Mouse (Mus musculus) midbrain, embryonic 14.5 days (tissue): ENCODE data around the gene Lrch4. TPM values are rescaled to one million over a fixed set of nuclear protein-coding genes. Genes with fewer than 3 reads are reported as not detected.
A peak's percentile ranks its signal among the peaks of the same experiment; 100 is the strongest.

Source experiments
- ATAC-seq: fragments of 200-750 bp; cut with Nextera tagmentation; 2 replicates; pipeline ENCODE4 v1.8.0; 2017; ENCODE audit warnings: moderate number of reproducible peaks, moderate library complexity; ENCODE audit not compliant: low FRiP score, low TSS enrichment
- DNase-seq: peaks from one replicate; pipeline ENCODE4 v3.0.0-alpha.2; 2015
- H3K27ac ChIP-seq: fragments of 300-500 bp; sonication (generic); replicated peaks from 2 replicates; pipeline ENCODE4 v1.5.1; 2014; ENCODE audit warnings: mild to moderate bottlenecking, low read depth, low read length, moderate library complexity
- H3K27me3 ChIP-seq: fragments of 300-500 bp; sonication (generic); 2 replicates; pipeline ENCODE4 v1.6.1; 2014; ENCODE audit warnings: low read length, control low read depth, mixed read lengths; ENCODE audit not compliant: control insufficient read depth, insufficient read depth
- H3K36me3 ChIP-seq: fragments of 300-500 bp; sonication (generic); 2 replicates; pipeline ENCODE4 v1.6.1; 2014; ENCODE audit warnings: low read length, control low read depth; ENCODE audit not compliant: control insufficient read depth, insufficient read depth
- H3K4me1 ChIP-seq: fragments of 300-500 bp; sonication (generic); 2 replicates; pipeline ENCODE4 v1.6.1; 2014; ENCODE audit warnings: mild to moderate bottlenecking, antibody characterized with exemption, low read length, control low read depth; ENCODE audit not compliant: control insufficient read depth, insufficient read depth
- H3K4me2 ChIP-seq: fragments of 300-500 bp; sonication (generic); 2 replicates; pipeline ENCODE4 v1.6.1; 2014; ENCODE audit warnings: mild to moderate bottlenecking, low read length, moderate library complexity
- H3K4me3 ChIP-seq: fragments of 300-500 bp; sonication (generic); replicated peaks from 2 replicates; pipeline ENCODE4 v1.5.1; 2014; ENCODE audit warnings: low read depth, low read length
- H3K9ac ChIP-seq: fragments of 300-500 bp; sonication (generic); replicated peaks from 2 replicates; pipeline ENCODE4 v1.6.1; 2014; ENCODE audit warnings: mild to moderate bottlenecking, low read length, moderate library complexity
- H3K9me3 ChIP-seq: fragments of 300-500 bp; sonication (generic); 2 replicates; pipeline ENCODE4 v1.6.1; 2016; ENCODE audit warnings: low read length, control low read depth, mixed read lengths; ENCODE audit not compliant: control insufficient read depth
- WGBS: fragments of 180-500 bp; shearing (Covaris S2); extraction: QIAGEN DNeasy Blood & Tissue Kit; methylation state at CpG from one replicate; pipeline ENCODE4 v1.1.7; 2014; 5-methylcytosine and 5-hydroxymethylcytosine counted together
- polyA plus RNA-seq: library from polyadenylated mRNA; unstranded; fragments of >200 nt; fragmentation: Nextera tagmentation; extraction: Ambion mirVana; gene quantifications from 2 replicates; pipeline ENCODE4 v1.2.1, GENCODE M21; 2014

Gene Lrch4
- polyA plus RNA-seq, 1 experiment from 2014 or later = 21.9 TPM

GRCm38 (mm10) chr5:137670240-137670639 lies 41.3 kb downstream of the Lrch4 start:
- Histone ChIP-seq H3K27ac (no peak overlapping the region), H3K4me3 (no peak overlapping the region), H3K27me3 (no peaks in the 10 kb centered on the region), H3K9me3 (no peaks in the 10 kb centered on the region), H3K9ac (no peak overlapping the region), H3K36me3 (peaks cover 22% of the 10 kb centered on the region), H3K4me2 (no peak overlapping the region), H3K4me1 (no peaks in the 10 kb centered on the region)
- 96% methylated on average over 1 of the region's 1 CpGs for WGBS
- no peak for ATAC-seq
- DNase-seq = no peak

DNA sequence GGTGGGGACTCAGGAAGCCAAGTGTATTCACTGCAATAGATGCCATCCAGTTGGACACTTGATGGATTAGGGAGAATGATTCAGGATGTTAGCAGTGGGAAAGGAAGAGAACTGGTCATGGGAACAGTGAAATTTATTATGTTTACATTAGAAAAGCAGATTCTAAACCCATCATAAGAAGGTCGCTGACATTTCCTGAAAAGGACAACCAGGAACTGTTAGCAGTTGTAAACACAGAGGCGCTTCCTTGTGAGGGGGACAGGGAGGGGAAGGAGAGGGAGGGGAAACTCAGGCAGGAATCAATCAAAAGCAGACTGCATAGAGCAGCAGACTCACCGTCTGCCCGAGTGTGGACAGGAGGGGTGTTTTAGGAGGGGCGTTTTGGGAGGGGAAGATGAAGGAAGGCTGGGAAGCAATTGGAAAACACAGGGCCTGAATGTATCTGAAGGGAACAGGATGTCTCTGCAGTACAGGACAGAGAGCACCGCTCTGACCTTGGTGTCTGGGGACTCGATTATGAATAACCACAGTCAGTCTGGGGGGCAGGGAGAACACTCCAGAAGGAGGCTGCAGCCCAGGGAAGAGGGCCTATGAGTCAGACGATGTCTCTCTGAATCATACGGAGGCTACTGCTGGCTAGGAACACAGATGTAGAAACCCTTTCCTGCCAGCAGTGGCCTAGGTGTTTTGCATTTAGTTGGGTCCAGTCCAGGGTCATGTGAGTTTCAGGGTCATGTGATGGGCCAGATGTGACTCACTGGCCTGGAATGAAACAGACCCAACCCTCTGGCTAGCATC lies 42.7 kb downstream of the Lrch4 start:
- Histone ChIP-seq H3K4me2 (no peak overlapping the region), H3K4me1 (no peaks in the 10 kb centered on the region), H3K4me3 (no peak overlapping the region), H3K36me3 (peaks cover 10% of the 10 kb centered on the region), H3K27me3 (no peaks in the 10 kb centered on the region), H3K9me3 (no peaks in the 10 kb centered on the region), H3K27ac (peak overlapping the region; percentile 22; the same call in 1 of the 2 replicates), H3K9ac (no peak overlapping the region; the same call in 1 of the 2 replicates)
- no peak for ATAC-seq
- WGBS = 57% methylated on average over 9 of the region's 9 CpGs
- DNase-seq = no peak

DNA sequence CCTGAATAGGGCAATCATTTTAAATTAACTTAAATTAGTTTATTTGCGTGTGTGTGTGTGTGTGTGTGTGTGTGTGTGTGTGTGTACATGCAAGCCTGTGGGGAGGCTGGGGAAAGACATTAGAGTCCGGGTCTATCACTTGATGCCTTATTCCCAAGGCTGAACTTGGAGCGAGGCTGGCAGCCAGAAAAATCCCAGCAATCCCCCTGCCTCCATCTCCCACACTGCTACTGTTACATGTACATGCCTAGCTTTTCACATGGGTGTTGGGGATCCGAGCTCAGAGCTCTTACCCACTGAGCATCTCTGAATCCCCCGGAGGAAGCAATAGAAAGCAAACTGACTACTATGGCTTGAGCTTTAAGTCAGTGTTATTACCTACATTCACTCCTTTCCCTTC lies 43.4 kb downstream of the Lrch4 start:
- no peak overlapping the region for H3K27ac ChIP-seq
- no peaks in the 10 kb centered on the region for H3K27me3 ChIP-seq

DNA sequence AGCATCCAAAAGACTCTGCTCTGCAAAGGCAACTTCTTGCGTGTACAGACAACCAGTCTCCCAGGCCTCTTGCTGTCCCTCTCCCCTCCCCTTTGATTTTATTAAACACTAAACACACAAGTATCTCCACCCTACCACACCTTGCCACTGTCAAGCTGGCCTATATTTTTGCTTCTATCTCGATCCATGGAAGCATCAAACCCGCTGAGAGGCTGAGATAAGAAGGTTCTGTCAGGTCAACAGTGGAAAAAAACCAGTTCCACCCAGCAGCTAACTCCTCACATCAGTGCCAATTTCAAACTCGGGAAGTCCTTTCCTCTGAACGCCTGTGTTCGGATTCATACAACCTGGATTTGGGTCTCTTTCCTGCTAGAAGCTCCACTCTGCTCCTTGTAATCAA lies 44.1 kb downstream of the Lrch4 start:
- Histone ChIP-seq H3K36me3 (no peaks in the 10 kb centered on the region), H3K27ac (no peak overlapping the region), H3K4me1 (no peaks in the 10 kb centered on the region), H3K27me3 (no peaks in the 10 kb centered on the region), H3K9ac (no peak overlapping the region), H3K4me2 (no peak overlapping the region), H3K9me3 (no peaks in the 10 kb centered on the region), H3K4me3 (no peak overlapping the region)
- 93% methylated on average over 6 of the region's 6 CpGs for WGBS
- no peak for DNase-seq
- no peak for ATAC-seq

More for the DNA sequence above, 43.4 kb downstream of the Lrch4 start:
- Histone ChIP-seq H3K4me1 (no peaks in the 10 kb centered on the region), H3K4me2 (no peak overlapping the region), H3K9ac (no peak overlapping the region), H3K36me3 (peaks cover 3% of the 10 kb centered on the region), H3K9me3 (no peaks in the 10 kb centered on the region), H3K4me3 (no peak overlapping the region)
- DNase-seq (no peak), ATAC-seq (no peak)
- 81% methylated on average over 5 of the region's 5 CpGs for WGBS

GRCm38 (mm10) chr5:137674786-137675185 lies 45.9 kb downstream of the Lrch4 start:
- Histone ChIP-seq H3K9me3 (no peaks in the 10 kb centered on the region), H3K4me2 (no peak overlapping the region), H3K4me1 (no peaks in the 10 kb centered on the region), H3K27ac (no peak overlapping the region), H3K36me3 (no peaks in the 10 kb centered on the region), H3K27me3 (no peaks in the 10 kb centered on the region), H3K9ac (no peak overlapping the region), H3K4me3 (no peak overlapping the region)
- 95% methylated on average over 8 of the region's 8 CpGs for WGBS
- ATAC-seq (no peak), DNase-seq (no peak)

DNA sequence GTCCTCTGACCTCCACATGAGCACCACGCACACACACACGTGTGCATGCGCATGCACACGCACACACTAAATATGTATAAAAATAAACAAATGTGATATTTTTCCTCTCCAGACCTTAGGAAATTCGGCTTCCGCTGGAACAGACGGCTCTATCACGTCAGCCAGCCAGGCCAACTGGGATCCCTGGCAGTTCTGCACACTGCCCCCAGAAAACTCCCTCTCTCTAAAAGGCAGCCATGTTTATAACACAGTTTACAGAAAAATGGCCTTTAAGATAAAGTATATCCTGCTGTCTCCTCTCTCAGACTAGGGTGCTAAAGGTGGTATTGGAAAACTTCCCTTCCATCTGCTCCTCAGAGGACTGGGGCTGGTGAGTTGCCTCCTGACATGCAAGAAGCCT lies 48.9 kb downstream of the Lrch4 start:
- H3K4me3 ChIP-seq = no peak overlapping the region
- H3K27ac ChIP-seq = no peak overlapping the region
- peaks cover 7% of the 10 kb centered on the region for H3K4me1 ChIP-seq
- no peaks in the 10 kb centered on the region for H3K36me3 ChIP-seq
- no peak overlapping the region for H3K4me2 ChIP-seq
- H3K9me3 ChIP-seq = no peaks in the 10 kb centered on the region
- no peaks in the 10 kb centered on the region for H3K27me3 ChIP-seq
- ATAC-seq (no peak), DNase-seq (no peak)
- no peak overlapping the region for H3K9ac ChIP-seq
- 96% methylated on average over 8 of the region's 8 CpGs for whole genome bisulfite sequencing

- Histone ChIP-seq H3K4me1 (peaks cover 16% of the 10 kb centered on the region), H3K4me2 (no peak overlapping the region), H3K36me3 (no peaks in the 10 kb centered on the region), H3K9ac (no peak overlapping the region), H3K9me3 (no peaks in the 10 kb centered on the region), H3K27me3 (no peaks in the 10 kb centered on the region), H3K27ac (no peak overlapping the region), H3K4me3 (no peak overlapping the region)
- no peak for DNase-seq
- ATAC-seq = no peak
- WGBS = 83% methylated on average over 3 of the region's 3 CpGs
Measured at GRCm38 (mm10) chr5:137678736-137679135, 49.8 kb downstream of the Lrch4 start.

DNA sequence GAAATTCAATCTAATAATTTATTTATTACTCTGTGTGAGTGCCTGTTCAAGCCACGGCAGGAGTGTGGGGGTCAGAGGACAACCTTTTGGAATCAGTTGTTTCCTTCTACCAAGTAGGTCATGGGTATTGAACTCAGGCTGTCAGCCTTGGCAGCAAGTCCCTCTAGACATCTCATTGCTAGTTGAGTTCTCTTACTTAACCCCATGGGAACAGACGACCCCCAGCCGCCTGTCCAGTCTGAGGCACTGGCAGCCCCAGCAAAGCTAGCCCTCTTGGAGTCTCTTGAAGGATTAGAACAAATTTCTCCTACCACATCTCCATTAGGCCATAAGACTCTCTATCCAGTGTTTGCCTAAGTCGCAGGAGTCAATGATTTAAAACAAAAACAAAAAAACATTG lies 50.8 kb downstream of the Lrch4 start:
- no peak overlapping the region for H3K9ac ChIP-seq
- H3K36me3 ChIP-seq = no peaks in the 10 kb centered on the region
- H3K4me3 ChIP-seq = no peak overlapping the region
- H3K4me2 ChIP-seq = no peak overlapping the region
- 90% methylated on average over 4 of the region's 4 CpGs for WGBS
- ATAC-seq (no peak), DNase-seq (no peak)
- H3K27ac ChIP-seq = no peak overlapping the region
- H3K27me3 ChIP-seq = no peaks in the 10 kb centered on the region
- H3K9me3 ChIP-seq = no peaks in the 10 kb centered on the region
- peaks cover 17% of the 10 kb centered on the region for H3K4me1 ChIP-seq

DNA sequence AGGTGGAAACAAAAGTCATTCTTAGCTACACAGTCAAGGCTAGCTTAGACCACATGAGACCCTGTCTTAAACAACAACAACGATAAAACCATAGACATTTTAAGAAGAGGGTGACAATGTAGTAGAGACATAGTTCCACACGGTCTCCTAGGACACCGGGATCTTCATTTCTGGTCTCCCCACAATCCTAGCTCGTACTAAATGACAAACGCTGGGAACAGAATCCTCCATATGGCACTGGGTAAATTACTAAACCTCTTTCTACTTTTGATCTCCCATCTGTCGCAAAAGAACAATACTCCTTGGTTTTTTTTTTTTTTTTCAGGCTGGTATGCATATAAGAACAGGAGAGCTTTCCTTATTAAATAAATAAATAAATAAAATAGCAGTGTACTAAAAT lies 53.6 kb downstream of the Lrch4 start:
- no peak overlapping the region; the same call in 1 of the 2 replicates for H3K9ac ChIP-seq
- H3K9me3 ChIP-seq = no peaks in the 10 kb centered on the region
- ATAC-seq = no peak
- H3K27me3 ChIP-seq = no peaks in the 10 kb centered on the region
- H3K36me3 ChIP-seq = no peaks in the 10 kb centered on the region
- H3K4me2 ChIP-seq = peak overlapping the region; percentile 83; the same call in 1 of the 2 replicates
- H3K4me3 ChIP-seq = no peak overlapping the region
- no peak overlapping the region for H3K27ac ChIP-seq
- H3K4me1 ChIP-seq = peaks cover 17% of the 10 kb centered on the region
- no peak for DNase-seq
- WGBS = 63% methylated on average over 6 of the region's 6 CpGs
